Mouse (Mus musculus) embryonic fibroblast, embryonic 13.5 days (primary cell): ENCODE results near the gene Bicc1. TPM values are rescaled to one million over a fixed set of nuclear protein-coding genes. Genes with fewer than 3 reads are reported as not detected.

Experiments used
- H3K27ac ChIP-seq: 2 replicates; pipeline ENCODE4 v1.5.1; 2012; ENCODE audit warnings: low read length, control low read depth, inconsistent platforms; ENCODE audit not compliant: insufficient read depth
- H3K4me1 ChIP-seq: 2 replicates; pipeline ENCODE4 v1.6.1; 2011; ENCODE audit warnings: low read length; ENCODE audit not compliant: control insufficient read depth, insufficient read depth
- H3K4me3 ChIP-seq: 2 replicates; pipeline ENCODE4 v1.5.1; 2011; ENCODE audit warnings: mild to moderate bottlenecking, control low read depth, low read length; ENCODE audit not compliant: insufficient read depth
- CTCF ChIP-seq: IDR thresholded peaks from 2 replicates; pipeline ENCODE4 v1.5.1; 2011; ENCODE audit warnings: mild to moderate bottlenecking, control low read depth, low read length, moderate library complexity, borderline replicate concordance; ENCODE audit not compliant: insufficient read depth
- POLR2A ChIP-seq: IDR thresholded peaks from 2 replicates; pipeline ENCODE4 v1.6.1; 2011; ENCODE audit warnings: low read depth, mild to moderate bottlenecking, control low read depth, low read length, moderate library complexity
- polyA plus RNA-seq: library from polyadenylated mRNA; stranded (reverse); fragments of >200 nt; gene quantifications from 2 replicates; pipeline ENCODE4 v1.2.4, GENCODE M21; 2011; ENCODE audit warnings: low read depth; ENCODE audit not compliant: missing spikeins, insufficient read length

The Bicc1 gene
- polyA plus RNA-seq, 1 experiment: 86.8 TPM

DNA sequence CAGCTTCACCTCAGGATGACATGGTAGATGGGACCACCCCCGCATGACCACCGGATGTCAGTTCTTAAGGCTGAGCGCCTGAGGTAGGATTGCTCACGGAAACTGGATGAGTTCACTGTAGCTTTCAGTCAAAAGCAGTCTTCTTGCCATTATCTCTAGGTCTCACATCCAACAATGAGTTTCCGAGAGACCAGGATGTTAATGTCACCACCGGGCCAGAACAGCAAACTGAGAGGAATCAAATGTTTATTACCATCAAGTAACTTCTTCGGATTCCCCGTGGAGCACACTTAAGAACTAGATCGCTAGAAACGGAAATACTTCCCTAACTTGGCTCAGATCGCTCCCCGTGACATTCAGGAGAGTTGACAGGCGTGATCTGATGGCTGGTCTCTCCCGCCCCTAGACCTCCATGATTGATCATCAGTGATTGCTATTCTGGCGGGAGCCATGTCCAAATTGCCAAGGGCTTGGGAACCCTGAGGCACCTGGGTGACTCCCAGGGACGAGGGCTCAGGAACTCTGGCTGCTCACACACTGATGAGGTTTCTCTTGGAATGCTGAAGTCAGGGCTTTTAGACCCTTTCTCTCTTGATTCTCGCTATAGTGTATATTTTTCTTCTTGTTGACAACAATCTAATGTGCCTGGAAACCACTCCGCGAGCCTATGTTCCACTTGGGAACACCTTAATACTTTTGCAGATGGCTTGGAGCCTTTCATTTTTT lies 149.6 kb downstream of the Bicc1 start:
- Histone ChIP-seq H3K4me3 (no peak overlapping the region), H3K4me1 (0 out of 2 replicates have a peak, but pooled peaks cover 4% of the 10 kb centered on the region), H3K27ac (no peak overlapping the region)
- TF ChIP-seq POLR2A (no peak), CTCF (no peak)

DNA sequence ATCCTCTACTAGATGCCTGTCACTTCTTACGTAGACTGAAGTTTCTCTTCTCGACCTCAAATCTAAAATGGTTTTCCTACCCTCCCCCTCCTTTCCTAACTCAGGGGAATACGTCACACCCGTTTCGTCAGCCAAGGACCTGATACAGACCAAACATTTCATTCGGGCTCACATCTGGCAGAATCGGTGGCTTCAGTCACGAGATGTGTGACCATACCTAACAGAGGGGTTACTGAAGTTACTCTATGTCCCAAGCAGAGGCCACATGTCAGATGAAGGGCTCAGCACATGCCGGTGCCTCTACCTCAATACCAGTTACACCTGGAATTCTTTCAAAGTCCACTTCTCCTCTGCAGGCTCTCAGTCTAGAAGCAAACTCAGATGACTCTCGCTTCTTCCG lies 150.8 kb downstream of the Bicc1 start:
- Histone ChIP-seq H3K4me3 (no peak overlapping the region), H3K27ac (no peak overlapping the region), H3K4me1 (0 out of 2 replicates have a peak, but pooled peaks cover 4% of the 10 kb centered on the region)
- no peak for TF ChIP-seq POLR2A
- no peak for TF ChIP-seq CTCF

DNA sequence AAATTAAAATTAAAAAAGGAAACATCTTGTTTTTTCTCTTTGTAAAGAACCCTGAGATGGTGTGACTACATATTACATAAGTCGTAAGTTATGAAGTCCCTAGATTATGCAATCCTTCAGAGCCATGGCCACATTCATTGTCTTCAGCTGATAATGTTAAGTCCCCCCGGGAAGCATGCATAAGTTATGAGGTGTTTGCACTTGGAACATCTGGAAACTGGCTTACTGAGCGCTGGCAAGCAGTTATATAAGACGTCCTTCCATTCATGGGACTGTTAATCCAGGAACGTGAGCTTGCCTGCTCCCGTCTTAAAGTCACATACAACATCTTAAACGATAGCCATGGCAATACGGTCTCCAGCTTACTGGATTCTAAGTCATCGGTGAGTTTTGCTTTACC lies 151.5 kb downstream of the Bicc1 start:
- Histone ChIP-seq H3K27ac (no peak overlapping the region), H3K4me3 (no peak overlapping the region), H3K4me1 (0 out of 2 replicates have a peak, but pooled peaks cover 4% of the 10 kb centered on the region)
- TF ChIP-seq CTCF (no peak), POLR2A (no peak)

DNA sequence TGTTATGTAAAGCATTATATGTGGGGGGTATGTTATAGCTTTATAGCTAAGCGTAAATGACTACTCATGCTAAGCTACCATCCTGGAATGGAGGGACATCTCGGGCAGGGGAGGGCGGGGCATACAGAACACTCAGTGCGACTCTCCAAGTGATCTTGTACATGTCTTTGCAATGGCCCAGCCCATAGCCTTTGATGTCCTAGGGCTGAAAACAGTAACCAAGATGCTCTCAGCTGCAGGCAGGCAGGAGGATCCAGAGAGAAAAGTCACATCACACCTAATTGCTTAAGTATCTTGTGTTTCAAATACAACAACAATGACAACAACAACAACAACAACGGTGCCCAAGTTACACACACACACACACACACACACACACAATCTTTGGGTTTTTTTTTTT lies 152.0 kb downstream of the Bicc1 start:
- H3K4me3 ChIP-seq: no peak overlapping the region
- no peak overlapping the region for H3K27ac ChIP-seq
- 0 out of 2 replicates have a peak, but pooled peaks cover 4% of the 10 kb centered on the region for H3K4me1 ChIP-seq
- TF ChIP-seq POLR2A (no peak), CTCF (no peak)

DNA sequence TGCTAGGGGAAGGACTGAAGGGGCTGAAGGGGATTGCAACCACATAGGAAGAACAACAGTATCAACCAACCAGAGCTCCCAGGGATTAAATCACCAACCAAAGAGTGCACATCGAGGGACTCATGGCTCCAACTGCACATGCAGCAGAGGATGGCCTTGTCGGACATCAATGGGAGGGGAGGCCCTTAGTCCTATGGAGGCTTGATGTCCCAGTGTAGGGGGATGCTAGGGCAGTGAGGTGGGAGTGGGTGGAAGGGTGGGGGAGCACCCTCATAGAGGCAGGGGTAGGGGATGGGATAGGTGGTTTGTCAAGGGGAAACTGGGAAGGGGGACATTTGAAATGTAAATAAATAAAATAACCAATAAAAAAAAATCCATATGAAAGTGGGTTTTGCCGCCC lies 152.5 kb downstream of the Bicc1 start:
- Histone ChIP-seq H3K27ac (no peak overlapping the region), H3K4me3 (no peak overlapping the region)
- no peak for TF ChIP-seq POLR2A
- no peak for TF ChIP-seq CTCF

DNA sequence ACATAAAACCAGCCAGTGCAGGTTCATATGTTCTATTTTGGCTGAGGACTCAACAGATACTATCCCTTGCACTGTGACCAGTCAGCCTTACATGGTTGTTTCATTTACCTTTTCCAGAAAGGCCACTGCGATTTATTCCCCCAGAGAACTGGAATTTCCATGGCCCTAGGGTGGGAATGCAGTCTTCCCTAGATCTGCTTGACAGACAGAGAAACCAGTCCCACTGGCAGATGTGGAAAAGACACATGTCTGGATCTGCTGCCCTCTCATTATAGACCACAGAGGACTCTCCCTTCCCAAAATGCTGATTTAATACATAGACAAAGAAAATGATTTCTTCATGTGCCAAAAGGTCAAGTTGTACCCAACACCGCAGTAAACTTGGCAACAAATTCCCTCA lies 156.6 kb downstream of the Bicc1 start:
- TF ChIP-seq CTCF: no peak
- no peak for TF ChIP-seq POLR2A
- H3K4me3 ChIP-seq: no peak overlapping the region
- no peak overlapping the region for H3K27ac ChIP-seq
- no peaks in the 10 kb centered on the region for H3K4me1 ChIP-seq

More for the DNA sequence above, 152.5 kb downstream of the Bicc1 start:
- 0 out of 2 replicates have a peak, but pooled peaks cover 4% of the 10 kb centered on the region for H3K4me1 ChIP-seq

DNA sequence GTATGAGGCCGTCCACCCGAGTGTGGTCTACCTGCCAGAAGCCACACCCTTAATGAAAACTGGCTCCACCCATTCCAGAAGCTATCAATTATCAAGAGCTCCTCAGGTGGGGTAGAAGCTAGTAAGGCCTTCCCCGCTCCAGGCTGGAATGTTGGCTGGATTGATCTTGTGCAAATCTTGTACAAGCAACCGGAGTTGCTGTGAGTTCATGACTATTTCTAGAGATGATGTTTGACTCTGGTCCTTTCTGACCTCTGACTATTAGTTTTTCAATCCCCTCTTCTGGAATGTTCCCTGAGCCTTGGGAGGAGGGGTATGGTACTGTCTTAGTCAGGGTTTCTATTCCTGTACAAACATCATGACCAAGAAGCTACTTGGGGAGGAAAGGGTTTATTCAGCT lies 157.3 kb downstream of the Bicc1 start:
- no peak for TF ChIP-seq POLR2A
- TF ChIP-seq CTCF: no peak
- no peaks in the 10 kb centered on the region for H3K4me1 ChIP-seq
- no peak overlapping the region for H3K27ac ChIP-seq
- H3K4me3 ChIP-seq: no peak overlapping the region

DNA sequence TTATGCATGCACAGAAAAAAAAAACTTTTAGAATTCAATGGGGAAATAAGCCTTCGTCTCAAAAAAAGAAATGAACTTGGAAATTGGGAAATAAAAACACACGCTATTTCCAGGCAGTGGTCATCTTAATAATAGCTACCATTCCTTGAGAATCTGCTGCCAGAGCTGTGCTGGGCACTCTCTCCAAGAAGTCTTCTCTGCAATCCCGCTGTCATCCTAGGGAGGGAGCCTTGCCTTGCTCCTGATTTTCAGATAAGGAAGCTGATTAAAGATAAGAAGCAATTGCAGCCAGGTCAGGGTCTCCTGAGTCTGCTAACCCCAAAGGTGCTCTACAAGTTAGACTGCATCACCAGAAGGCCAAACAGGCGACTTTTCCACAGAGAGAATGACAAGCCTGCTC lies 161.4 kb downstream of the Bicc1 start:
- H3K4me1 ChIP-seq: no peaks in the 10 kb centered on the region
- no peak overlapping the region for H3K4me3 ChIP-seq
- TF ChIP-seq CTCF: no peak
- TF ChIP-seq POLR2A: no peak
- H3K27ac ChIP-seq: no peak overlapping the region

DNA sequence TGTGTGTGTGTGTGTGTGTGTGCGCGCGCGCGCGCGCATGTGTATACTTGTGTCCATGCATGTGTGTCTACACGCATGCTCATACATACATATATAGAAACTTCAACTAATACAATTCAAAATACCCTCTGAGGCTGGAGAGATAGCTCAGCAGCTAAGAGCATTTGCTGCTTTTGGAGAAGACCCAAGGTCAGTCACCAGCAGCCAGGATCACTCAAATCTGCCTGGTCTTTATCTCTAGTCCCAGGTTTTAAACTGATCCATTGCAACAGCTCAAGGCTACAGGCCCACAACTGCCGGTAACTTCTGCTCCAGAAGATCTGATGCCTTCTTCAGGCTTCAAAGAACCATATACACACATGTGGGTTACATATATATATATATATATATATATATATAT lies 163.4 kb downstream of the Bicc1 start:
- no peak overlapping the region for H3K27ac ChIP-seq
- no peaks in the 10 kb centered on the region for H3K4me1 ChIP-seq
- H3K4me3 ChIP-seq: no peak overlapping the region
- no peak for TF ChIP-seq CTCF
- TF ChIP-seq POLR2A: no peak

DNA sequence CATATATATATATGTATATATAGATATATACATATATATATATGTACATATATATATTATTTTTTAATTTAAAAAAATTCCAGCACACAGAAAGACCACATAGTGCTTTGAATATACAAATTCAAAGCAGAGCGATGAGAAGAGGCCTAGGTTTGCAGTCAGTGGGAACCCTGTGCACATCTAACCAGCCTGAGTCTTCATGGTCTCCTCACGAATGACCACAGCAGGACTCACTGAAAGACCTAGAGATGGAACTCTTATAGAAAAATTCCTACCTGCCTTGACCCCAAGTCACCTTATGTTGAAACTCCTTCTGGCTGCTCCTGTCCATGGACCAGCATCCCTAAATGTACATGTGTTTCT lies 165.4 kb downstream of the Bicc1 start:
- no peak overlapping the region for H3K4me3 ChIP-seq
- TF ChIP-seq CTCF (no peak), POLR2A (no peak)
- H3K27ac ChIP-seq: no peak overlapping the region
- H3K4me1 ChIP-seq: no peaks in the 10 kb centered on the region
